Mouse (Mus musculus) cerebral cortex, adult 2 months (tissue): ENCODE results near the gene Celf2.

ENCODE experiments used
- WGBS: fragments of 180-500 bp; shearing (Covaris S2); methylation state at CpG from one replicate; pipeline ENCODE4 v1.1.7; 2018; 5-methylcytosine and 5-hydroxymethylcytosine counted together

Celf2 gene

DNA sequence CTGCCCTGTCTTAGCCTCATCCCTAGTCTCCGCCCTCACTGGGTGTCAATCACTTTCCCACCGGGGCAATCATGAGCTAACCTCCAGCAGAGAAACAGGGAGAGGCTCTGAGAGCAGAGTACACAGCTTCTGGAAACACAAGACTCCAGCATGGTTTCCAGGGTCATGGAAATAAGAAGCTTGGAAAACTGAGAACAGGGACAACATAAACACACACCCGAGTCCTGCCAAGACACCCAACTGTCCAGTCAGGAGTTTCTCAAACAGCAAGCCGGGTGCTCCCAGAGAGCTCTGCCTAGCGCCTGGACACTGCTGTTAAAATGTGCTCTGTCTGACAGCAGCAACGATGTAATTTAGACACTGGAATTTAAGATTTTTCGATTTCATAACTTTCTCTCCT lies 599.4 kb downstream of the Celf2 start:
- 50% methylated on average over 7 of the region's 7 CpGs for WGBS

DNA sequence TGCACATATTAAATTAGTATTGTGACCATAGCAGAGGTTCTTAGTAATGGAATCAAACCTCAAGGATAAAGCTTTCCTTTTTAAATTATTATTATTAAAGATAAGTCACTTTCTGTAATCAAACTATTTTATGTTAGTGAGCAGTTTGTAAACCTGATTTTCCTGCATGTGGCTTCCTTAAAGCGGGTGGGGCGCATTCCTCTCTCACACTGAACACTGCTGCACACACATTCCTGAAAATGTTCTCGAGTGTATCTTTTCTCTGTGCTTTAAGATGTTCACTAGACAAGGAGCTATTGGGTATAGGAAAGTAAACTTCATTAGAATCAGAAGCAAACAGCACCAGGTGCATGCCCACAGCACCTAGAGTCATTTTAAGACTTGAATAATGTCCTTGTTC lies 605.0 kb downstream of the Celf2 start:
- WGBS, result 71% methylated on average over 3 of the region's 3 CpGs

DNA sequence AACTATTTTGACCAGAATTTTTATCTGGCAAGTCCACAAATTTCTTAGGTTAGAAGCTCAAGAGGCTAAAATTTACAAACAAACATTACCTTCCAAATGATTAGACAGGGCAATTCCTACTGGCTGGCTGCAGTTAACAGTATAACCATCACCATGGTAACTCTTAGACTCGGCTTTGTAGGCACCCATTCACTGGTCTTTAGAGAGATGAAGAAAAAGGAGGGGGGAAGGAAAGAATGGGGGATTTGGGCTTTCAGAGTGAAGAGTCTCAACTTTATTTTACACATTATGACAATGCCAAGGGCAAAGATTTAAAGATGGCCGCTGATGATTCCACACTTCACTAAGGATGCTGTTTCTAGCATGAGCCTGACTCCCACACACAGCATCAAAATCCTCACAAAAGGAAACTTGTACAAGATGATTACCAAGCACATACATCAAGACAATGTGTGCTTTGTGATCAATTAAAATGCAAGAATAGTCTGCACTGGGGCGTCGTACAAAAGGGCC lies 606.1 kb downstream of the Celf2 start:
- 38% methylated on average over 4 of the region's 4 CpGs for WGBS

DNA sequence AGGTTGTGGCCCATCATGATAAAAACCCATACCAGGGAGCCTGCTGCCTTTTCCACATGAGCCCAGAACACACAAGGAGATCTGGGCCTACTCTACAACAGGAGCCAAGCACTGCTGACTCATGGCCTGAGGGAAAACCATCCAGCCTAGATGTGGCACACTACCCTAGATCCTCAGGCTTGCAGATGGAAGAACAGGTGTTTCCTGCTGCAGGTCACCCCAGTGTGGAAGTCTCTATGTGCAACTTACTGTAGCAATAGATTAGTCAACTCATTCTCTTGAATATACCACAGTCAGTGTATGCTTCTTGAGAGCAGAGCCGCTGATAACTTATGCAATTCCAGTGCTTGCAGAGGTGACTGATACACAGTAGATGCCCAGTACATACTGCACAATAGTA lies 612.5 kb downstream of the Celf2 start:
- 87% methylated on average over 1 of the region's 1 CpGs for WGBS

DNA sequence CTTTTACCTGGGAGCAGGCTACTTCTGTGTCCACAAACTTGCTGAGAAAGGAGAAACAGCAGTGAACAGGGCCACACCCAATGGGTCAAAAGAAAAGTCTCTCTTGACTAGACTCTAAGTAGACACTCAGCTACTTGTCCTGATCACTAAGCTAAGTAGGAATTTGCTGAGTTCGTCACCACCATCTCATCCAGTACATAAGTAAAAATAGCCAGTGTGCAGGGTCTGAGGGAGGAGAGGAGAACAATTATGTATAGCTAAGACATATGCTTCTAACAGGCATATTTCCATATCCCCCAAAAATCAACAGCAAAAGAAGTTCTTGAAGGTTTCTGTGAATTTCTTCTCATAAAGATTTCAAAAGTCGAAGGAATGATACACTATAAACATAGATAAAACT lies 615.8 kb downstream of the Celf2 start:
- 54% methylated on average over 2 of the region's 2 CpGs for WGBS

DNA sequence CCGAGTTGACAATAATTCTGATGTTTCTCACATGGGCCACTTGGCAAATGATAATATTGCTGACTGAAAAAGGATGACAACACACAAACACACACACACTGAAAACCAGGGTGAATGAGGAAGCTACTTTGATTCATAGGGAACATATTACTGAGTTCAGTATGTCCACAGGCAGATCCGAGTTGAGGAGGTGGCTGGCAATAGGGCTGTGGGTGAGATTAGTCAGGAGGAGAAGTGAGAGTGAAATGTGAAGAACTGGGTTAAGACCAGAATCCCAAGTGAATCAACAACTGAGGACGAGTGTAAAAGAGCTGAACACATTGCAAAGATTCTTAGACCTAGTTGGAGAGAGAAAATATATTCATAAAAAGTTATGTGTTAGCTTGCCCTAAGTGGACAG lies 616.3 kb downstream of the Celf2 start:
- WGBS, result 35% methylated on average over 3 of the region's 3 CpGs

DNA sequence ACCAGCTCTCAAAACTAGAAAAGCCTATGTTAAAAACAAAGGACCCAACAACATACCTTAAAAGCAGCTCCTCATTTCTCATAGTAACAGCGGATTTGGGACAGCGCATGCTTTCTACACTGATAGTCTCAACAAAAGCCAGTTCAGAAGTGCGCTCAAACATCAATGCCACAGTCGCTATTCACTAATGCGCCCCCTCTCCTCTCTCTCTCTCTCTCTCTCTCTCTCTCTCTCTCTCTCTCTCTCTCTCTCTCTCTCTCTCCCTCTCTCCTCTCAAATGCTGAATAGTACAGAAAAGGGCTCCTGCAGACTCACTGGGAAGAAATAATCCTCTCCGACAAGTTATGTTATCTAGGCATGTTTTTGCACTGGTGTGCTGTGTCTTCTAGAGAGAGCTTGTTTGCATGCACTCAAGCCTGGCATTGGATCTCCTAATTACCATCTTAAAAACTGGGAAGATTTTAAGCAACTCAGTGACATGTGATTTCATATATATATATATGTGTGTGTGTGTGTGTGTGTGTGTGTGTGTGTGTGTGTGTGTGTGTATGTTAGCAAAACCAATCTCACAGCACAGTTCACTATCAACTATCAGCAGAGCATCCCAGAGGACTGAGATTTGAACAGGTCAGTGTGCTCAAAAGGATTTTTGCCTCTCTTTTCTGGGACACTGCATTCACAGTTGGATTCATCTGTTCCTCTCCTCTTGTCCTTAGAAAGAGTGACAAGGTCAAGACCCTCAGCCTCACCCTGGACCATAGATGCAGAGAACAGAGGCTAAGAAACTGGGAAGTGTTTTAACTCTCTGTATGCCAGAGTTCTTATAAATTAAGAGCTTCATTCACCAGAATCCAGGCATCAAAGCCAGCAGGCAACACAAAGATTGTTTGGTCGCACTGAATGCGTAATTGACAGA lies 624.3 kb downstream of the Celf2 start:
- WGBS, result 18% methylated on average over 8 of the region's 8 CpGs

DNA sequence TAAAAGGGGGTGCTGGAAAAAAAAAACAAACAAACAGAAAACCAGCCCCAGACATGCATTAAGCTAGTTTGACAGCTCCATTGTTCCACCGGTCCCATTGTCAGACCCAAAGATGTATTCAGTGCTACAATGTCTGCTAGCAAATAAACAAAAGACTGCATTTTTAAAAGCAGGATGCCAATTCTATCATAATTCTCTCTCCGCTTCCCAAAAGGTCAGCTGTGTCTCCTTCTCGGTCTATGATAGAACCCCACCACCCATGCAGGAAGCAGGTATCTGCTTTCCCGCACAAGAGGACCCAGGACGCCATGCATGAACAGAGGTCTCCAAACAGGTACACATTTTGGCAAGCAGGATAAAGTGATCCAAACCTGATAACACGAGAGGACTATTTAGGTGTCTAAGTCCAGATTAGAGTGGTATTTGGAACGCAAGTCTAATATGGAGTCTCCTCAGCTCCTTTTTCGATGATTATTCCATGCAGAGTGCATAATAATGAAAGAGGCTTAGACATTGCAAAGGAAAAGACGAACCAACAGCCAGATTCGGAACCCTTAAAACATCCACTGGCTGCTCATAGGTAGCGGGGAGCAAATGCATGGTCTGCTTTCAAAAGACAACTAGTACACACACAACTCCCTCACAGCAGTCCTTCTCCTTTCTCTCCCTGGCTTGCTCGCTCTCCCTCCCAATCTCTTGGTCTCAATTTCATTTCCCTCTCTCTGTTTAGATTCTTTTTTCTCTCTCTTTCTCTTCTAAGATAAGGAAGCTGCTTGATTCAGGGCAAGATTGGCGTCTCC lies 625.2 kb downstream of the Celf2 start:
- WGBS, result 19% methylated on average over 13 of the region's 13 CpGs

DNA sequence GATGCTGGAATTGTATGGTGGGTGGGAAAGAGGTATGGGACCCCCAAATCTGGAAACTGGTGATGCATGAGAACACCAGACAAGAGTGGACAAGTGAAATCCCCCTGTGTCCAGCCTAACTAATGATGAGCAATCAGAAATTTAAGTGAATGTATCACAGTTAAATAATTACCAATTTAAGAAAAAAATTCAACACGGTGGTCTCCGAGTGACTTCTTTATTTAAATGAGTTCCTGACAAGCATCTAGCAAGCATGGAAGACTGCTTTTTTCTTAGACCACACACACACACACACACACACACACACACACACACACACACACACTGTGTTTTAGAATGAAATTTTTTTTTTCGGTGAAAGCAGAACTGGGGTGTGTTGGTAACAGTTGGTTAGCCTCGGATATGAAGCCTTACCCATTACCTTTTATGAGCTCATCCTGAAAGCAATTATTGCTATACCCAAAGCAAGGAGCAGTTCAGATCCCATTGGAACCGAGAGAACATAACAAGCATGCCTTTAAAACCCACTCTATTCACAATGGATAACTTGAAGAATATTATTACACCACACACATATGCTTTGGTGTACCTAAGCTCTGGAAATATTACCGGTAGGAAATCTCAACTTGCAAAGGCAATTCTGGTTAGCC lies 627.0 kb downstream of the Celf2 start:
- 31% methylated on average over 6 of the region's 6 CpGs for WGBS

DNA sequence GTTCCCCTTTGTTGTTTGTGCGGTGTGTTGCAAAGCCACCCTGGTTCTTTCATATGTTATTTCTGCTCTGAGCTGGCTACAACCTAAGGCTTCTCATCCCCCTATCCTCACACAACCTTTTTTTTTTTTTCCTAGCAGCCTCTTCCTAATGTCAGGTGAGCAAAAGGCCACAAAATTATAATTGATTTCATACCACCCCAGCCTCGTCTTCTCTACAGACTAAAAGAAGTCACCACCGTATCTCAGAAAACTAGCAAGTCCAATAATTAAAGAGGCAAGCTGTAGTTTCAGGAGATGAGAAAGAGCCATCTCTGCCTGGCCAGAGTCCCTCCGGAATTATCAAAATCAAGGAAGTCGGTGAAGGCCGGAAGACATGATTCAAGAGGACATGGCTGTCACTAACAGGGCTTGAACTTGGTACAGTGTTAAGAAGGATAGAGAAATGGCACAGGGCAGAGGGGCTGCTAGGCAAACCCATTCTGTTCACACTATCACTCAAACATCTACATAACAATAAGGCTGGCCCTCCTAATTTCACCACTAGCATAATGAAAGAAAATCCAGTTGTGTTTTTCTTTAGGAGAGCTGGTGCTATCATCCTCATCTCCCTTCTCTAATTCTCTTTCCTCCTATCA lies 628.3 kb downstream of the Celf2 start:
- WGBS, result 44% methylated on average over 6 of the region's 6 CpGs

DNA sequence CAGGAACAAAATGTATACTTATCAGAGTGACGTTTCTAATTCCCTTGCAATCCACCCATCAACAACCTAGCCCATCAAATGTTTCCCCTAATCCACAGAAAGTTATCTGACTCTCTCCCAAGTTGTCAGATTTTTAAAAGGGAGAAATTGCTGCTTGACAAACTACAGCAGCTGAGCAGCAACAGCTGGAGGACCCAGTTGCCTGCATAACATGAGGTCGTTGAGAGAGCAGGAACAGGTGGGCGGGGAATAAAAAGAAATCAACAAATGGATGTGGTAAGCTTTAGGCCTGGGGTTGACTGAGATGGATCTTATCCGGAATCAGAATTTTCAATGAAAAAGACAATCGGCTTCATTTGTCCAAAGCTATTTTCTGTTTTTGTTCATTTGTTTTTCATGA lies 632.3 kb downstream of the Celf2 start:
- 45% methylated on average over 5 of the region's 5 CpGs for WGBS

DNA sequence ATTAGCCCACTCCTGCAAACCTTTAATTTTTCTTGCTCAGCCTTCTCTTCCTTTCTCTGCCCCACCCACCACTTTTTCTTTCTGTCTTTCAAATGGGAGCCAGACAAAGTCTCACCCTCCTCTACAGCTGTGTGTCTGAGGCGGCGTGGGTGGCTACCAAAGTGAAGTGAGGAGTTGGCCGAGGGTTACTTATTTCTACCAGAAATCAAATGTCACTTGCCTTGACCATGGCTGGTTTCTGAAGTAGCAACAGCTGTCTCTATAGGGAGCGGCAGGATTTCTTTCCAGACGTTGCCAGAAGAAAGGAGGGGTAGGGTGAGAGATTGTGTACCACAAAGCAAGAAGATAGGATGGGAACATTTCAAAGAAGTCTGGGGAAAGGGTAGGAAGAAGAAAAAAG lies 632.8 kb downstream of the Celf2 start:
- WGBS, result 33% methylated on average over 5 of the region's 5 CpGs

DNA sequence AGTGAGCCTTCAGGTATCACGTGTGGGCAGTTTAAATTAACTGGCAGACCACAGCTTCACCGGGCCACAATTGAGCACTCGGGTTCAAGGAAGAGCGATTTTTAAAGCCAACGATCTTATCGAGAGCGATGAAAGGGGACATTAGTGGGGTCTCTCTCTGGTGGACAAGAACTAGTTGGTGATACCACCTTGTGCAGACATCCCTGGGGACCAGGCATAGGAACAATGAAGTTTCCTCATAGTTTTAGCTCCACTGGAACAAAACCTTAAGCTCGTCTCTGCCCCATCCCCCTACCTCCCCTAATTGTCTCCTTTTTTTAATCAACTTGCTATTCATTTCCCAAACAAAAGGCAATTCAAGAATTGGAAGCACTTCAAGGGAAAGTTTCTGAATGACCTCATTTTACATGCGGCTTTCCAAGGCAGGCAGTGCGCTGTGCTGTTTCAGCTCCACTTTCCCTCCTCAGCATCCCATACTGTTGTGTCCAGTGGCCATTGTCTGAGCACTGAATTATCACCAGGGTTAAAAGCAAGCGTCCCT lies 634.2 kb downstream of the Celf2 start:
- WGBS, result 7% methylated on average over 11 of the region's 11 CpGs

DNA sequence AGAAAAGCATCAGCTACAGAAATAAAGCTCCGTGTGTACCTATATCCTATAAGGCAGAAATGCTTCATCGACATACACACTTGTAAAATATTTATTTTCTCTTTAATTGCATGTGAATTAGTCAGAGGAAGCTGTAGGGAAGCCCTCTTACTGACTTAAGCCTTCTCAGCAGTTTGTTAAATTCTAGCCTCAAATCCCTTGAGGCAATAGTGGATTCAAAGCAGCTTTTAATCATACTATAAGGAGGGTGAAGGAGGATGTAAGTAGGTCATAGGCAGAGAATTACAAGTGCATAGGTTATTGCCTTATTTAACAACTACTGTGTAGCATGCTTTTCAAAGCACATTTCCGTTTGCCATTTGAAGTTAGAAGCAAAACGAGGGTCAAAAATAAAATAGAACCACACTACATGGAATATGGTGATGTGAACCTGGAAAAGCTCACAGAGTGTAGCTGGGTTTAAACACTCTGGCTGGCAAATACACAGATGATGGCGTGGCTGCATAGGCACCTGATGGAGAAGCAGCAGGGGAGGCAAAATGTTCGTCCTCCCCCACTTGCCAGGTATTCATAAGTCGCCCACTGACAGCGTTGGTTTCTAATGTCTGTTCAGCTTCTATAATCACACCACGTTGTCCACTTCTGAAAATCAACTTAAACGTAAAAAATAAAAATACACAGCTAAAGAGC lies 635.0 kb downstream of the Celf2 start:
- WGBS, result 23% methylated on average over 10 of the region's 10 CpGs

DNA sequence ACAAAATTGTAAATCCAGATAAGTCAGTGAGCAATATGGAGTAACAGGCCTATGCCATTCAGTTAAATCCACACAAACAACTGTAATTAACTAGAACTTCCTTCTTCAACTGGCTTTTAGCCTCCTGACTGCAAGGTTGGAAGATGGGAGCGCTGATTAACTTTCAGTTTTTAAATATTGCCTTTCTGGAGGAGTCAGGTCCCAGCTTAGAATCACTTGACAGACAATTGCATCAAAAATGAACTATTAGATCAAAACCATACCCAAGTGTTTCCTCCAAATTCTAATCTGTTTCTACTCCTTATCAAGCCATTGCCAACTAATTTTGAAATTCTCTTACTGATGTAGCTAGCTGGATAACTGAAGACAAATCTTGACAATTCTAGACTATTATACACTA lies 635.7 kb downstream of the Celf2 start:
- 45% methylated on average over 1 of the region's 1 CpGs for WGBS

DNA sequence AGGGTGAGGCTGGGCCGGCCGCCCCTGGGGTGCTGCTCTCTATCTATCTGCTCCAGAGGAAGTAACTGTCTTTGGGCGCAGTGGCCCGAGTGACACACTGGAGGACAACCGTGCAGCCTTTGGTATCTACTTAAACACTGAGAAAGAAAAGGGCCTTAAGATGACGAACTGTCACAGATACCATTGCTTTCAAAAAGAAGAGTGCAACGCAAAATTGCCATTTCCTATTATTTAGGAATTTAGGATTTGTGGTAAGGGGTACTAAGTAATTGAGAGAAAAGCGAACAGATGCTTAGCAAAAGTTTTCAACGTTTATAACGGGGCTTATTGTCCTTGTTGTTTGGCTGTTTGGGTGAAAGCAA lies 636.5 kb downstream of the Celf2 start:
- 12% methylated on average over 10 of the region's 10 CpGs for WGBS

DNA sequence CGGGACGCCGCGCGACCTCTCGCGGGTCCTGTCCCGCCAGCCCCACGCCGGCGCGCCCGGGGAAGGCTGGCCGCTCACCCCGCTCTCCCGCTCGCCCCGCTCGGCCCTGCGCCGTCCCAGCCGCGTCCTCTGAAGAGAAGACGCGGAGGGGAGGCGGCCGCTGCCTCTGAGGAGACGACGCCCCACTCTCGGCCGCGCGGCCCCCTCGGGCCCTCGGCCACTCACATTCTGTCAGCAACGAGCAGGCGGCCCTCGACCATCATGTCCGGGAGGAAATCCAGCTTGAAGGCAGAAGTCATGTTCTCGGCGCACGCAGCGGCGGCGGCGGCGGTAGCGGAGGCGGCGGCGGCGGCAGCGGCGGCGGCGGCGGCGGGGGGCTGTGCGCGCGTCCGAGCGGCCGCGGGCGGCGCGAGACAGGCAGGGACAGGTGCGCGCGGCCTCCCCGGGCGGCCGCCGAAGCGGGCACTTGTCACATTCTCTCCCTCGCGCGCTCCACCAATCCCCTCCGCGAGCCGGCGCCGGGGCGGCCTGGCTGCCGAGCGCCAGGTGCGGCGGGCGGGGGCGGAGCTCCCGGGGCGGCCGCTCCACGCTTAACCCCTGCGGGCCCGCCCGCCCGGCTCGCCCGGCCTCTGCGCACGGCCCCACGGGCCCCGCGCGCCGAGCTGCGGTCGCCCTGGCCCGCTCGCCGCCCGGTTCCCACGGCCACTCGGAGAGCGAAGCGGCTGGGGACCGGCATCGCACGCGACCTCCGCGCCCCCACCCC lies 637.1 kb downstream of the Celf2 start:
- WGBS, result under 1% methylated on average over 110 of the region's 124 CpGs

DNA sequence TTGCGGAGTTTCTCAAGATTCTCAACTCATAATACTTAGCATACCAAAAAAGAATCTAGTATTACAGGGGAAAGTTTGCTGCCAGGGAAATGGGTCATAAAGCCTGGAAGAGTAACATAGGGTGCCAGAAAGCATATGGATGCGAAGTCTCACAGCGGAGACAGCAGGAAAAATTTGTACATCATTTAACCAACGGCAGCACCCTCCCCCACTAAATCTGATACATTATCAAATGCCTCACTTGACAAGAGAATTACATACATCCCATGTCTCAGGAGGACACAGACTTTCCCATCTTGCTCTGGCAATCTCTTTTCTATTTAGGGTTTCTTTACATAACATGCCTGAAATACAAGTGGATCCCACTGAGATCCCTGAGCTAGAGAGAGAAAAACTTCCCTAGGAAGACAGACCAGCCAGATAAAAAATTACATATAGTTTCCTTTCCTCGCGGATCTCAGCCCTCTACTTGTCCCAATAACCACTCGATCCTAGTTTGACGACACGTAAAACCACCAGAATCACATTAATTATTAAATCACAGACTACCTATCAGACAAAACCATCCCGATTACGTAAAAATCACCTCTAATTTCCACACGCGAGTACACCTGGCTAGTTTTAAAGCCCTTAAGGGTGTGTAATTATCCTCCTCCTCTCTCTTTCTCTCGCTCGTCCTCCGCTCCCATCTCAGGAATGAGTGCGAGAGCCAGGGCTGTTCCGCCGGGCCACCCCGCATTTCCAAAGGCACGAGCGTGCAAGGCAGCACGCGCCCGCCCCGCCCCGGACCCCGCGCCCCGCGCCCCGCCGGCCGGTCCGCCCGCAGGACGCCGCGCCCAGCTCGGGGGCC lies 637.9 kb downstream of the Celf2 start:
- WGBS, result 5% methylated on average over 40 of the region's 40 CpGs
